Mouse (Mus musculus): ENCODE measurements around the gene Gm32742. TPM values are rescaled to one million over a fixed set of nuclear protein-coding genes. Genes with fewer than 3 reads are reported as not detected.
A peak's percentile ranks its signal among the peaks of the same experiment; 100 is the strongest.
"Not testable (repeated sequence)": the region's sequence is repeated elsewhere in the genome, so short reads cannot be mapped to it uniquely, and the experiment has no call there.

Gm32742 gene
- total RNA-seq, 2 experiments from 2014 or later: not detected

- DNase-seq (ENCODE audit: low spot score in 2 of 2): peak; percentile 59 to 82
Measured at GRCm38 (mm10) chr9:51152079-51152752, 13.1 kb downstream of the Gm32742 start.

DNA sequence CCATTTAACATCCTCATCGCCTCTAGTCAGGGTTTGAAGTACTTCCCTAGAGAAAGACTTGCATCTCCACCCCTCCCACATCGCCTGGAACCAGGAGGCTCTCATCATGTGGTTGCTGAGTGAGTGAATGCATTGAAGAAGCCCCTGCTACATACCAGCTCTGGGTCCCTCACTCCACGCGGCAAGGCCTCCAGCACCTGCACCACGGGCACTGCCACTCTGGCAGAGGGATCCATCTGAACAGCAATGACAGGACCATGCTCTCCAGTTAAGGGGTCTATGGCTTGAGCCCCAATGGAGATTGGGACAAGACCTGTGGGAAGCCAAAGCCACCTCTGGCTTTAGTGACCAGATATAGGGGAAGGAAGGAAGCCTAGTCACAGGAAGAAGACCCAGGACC lies 18.0 kb downstream of the Gm32742 start:
- DNase-seq (ENCODE audit: low spot score in 2 of 2): no peak

DNA sequence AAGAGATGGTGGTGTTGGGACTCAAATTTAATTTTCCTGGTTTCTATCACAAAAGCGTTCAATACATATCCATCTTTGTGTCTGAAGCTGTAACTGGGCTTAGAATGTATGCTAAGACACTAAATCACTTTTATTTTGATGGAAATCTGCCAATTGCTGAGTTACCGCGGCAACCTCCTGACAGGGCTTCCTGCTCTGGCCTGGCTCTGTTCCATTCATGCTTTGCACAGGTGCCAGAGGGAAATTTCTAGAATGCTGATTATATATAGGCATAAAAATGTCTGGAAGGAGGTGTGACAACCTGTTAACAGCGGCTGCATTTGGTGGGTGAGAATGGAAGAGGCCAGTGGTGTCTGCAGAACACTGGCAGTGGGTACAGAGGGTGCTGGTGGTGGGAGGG lies 18.8 kb downstream of the Gm32742 start:
- no peak for DNase-seq (ENCODE audit: low spot score in 2 of 2)

DNA sequence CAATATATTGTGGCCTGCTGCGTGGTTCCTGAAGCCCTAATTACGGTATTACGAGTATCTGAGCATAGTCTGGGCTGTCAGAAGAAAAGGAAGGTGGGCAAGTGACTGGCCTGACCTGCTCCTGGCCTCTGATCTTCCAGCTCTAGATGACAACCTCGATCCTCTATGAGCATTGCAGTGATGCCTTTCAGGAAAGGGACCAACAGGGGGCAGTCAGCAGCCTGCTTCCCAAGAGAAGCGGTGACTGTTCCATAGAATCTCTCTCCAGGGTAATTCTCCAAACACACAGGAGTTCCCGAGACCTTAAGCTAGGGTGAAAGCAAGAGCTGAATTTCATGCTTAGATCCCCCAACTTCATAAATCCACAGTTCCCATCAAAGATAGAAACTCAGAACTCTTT lies 21.1 kb downstream of the Gm32742 start:
- DNase-seq (ENCODE audit: low spot score in 2 of 2): no peak

DNA sequence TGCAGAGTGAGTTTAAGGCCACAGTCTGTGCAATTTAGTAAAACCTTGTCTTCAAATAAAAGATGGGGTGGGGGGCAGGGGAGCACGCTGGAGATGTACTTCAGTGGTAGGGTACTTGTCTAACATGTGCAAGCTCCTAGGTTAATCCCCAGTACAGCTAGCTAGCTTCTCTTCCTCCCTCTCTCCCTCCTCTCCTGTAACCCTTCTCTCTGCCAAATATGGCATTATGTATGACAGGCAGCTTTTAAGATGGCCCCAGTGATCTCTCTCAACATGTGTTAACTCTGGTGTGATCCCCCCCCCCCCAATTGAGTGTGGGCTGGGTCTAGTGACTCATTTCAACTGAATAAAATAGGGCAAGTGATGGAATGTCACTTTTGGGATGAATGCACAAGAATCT lies 21.9 kb downstream of the Gm32742 start:
- no peak for DNase-seq (ENCODE audit: low spot score in 2 of 2)

- no peak for DNase-seq (ENCODE audit: low spot score in 2 of 2)
Measured at GRCm38 (mm10) chr9:51140711-51141110, 24.6 kb downstream of the Gm32742 start.

DNA sequence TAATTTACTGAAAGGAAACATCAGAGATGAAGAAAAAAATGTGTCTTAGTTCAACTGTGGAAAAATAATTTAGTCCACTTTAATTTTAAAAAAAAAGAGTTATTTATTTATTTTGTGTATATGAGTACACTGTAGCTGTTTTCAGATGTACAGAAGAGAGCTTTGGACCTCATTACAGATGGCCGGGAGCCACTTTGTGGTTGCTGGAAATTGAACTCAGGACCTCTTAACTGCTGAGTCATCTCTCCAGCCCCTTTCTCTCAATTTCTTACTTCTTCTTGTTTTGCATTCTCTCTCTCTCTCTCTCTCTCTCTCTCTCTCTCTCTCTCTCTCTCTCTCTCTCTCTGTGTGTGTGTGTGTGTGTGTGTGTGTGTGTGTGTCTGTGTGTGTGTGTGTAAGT lies 25.9 kb downstream of the Gm32742 start:
- not testable (repeated sequence) for DNase-seq (ENCODE audit: low spot score in 2 of 2)

DNA sequence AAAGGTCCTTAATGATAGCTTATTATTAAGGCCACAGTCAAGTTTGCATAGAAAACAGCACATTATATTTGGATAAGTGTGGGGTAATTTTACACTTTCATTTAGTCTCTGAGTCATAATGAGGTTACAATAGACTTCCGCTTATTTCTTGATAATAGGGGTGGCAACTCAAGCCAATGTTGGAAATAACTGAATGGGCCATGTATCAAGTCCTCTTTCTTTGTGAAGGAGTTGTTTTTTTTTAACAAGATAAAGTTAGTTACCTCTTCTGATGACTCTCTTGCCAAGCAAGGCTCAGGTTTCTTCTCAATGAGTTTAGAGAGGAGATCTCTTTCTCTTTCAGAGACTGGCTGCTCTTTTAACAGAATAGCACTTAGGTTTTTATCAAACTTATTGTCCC lies 27.0 kb downstream of the Gm32742 start:
- DNase-seq (ENCODE audit: low spot score in 2 of 2): no peak

GRCm38 (mm10) chr9:51137836-51138235 lies 27.5 kb downstream of the Gm32742 start:
- no peak for DNase-seq (ENCODE audit: low spot score in 2 of 2)

DNA sequence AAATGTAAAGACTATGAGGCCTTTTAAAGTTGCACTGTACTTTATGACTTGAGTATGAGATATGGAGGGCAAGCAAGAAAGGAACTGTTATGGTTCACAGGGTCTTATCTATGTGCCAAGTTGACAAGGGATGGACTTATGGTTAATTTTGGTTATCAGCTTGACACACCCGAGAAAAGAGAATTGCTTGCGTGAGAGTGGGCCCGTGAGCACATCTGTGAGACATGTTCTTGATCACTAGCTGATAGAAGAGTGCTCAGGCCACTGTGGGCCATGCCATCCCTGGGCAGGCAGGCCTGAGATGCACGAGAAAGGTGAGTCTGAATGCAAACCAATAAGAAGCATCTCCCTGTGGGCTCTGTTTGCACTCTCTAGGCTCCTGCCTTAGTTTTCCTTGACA lies 27.9 kb downstream of the Gm32742 start:
- DNase-seq (ENCODE audit: low spot score in 2 of 2): no peak

DNA sequence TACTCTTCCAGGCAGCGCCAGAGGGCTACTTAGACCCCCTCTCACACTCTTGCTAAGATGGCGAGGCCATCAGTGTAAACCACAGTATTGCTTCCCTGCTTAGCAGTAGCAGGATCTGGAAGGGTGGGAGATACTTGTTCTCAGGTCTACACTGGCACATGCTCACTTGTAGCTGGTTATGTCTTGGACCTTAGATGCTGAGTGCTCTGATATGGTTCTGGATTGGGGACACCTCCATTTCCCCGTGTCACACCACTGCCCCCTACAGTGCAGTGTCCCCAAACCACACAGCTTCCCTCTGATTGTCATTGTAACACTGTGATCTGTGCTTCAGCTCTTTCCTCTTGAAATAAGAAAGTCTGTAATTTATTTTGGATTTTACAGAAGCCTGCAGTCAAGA lies 28.3 kb downstream of the Gm32742 start:
- DNase-seq (ENCODE audit: low spot score in 2 of 2): no peak

DNA sequence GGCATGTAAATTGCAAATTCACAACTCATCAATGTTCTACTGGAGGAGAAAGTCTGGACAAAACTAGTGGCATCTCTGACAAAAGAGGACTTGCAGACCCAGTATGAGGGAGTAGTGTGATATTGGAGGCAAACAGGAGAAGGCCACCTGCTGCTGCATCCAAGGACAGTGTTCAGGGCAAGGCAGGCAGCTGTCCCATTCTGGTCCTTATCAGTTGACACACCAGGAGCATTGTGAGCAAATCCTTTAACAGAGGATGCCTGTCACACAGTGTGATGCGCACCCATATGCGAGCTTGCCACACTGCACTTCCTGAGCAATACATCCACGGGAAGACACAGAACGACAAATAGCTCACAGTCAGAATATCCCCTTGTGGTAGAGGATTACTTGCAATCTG lies 50.5 kb downstream of the Gm32742 start:
- DNase-seq (ENCODE audit: low spot score in 2 of 2): no peak

DNA sequence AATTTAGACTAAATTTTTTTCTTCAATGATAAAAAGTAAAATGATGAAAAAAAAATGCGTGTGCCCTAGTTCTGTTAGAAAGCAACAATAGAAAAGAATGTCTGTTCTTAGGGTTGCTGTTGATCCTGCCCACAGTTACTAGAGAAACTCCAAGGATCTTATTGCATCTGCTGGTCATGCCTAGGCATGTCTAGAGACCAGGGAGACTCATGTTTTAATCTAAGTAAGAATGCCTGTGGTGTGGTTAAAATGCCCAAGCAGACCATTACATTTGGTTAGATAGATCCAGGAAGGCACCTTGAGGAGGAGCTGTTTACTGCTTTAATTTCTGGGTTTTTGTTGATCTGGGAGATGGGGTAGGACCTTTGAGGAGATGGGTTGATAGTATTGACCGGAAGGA lies 59.6 kb downstream of the Gm32742 start:
- DNase-seq (ENCODE audit: low spot score in 2 of 2): no peak

DNA sequence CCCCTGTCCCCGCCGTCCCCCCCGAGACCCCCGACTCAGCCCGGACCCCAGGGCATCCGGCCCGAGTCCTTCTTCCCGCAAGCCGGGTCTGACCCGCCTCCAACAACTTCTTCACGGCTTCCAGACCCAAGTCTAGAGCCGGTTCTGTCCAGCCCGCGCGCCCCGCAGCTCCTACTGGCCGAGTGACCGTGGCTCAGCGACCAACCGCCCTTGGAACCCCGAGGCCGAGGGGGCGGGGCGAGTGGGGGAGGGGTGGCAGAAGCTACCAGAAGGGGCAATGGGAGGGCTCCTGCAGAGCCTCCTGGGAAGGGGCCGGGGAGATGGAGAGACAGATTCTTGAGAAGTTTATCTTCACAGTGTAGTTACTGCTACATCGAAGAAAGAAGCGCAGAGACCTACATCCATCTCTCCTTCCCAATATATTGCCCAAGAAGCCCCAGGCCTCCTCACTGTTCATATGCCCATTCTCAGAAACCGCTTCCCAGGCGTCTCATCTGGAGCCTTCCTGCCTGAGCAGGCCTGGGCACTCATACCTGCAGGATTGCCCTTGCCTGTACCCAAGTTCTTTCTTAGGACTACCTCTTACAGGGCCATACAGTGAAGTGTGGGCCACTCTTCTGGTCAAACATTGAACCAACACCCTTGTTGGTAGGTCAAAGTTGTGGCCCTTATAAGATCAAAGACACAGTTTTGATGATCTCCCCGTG lies 61.4 kb downstream of the Gm32742 start:
- DNase-seq (ENCODE audit: low spot score in 2 of 2): peak in 1 of 2 experiments; percentile 4

DNA sequence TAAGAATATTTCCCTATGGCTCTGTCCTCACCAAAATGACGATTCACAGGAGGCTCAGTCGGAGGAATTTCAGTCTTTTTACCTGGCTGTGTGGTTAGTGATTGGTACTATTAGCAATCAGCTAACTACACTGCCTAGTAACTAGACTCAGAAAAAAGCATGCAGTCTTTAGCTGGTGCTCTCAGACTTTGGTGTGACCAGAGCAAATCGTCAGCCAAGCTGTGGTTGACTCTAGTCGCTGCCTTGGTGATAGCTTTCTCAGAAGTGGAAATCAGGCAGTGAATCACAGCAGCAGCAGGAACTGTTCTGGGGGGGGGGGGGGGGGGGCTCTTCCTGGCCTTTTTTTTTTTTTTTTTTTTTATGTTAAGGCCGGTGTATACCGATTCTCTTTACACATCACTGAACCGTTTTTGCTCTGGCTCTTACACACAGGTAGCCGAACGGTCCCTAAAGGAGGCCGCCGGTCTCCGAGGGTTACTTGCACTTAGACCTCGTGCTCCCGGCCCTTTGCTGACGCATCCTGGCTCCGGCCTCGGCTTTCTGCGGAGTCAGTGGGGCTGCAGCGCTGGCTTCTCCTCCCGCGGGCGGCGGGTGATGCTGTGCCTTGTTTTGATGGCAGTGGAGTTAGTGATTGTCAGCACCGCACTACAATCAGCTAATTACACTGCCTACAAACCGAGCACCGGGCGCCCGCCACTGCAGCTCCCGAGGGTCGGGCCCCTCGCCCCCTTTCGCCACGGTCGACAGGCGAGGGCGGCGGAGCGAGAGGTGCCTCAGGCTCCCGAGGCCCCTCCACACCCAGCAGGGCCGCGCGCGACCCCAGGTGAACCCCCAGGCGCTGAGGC lies 62.1 kb downstream of the Gm32742 start:
- peak; percentile 19 to 52 for DNase-seq (ENCODE audit: low spot score in 2 of 2)

DNA sequence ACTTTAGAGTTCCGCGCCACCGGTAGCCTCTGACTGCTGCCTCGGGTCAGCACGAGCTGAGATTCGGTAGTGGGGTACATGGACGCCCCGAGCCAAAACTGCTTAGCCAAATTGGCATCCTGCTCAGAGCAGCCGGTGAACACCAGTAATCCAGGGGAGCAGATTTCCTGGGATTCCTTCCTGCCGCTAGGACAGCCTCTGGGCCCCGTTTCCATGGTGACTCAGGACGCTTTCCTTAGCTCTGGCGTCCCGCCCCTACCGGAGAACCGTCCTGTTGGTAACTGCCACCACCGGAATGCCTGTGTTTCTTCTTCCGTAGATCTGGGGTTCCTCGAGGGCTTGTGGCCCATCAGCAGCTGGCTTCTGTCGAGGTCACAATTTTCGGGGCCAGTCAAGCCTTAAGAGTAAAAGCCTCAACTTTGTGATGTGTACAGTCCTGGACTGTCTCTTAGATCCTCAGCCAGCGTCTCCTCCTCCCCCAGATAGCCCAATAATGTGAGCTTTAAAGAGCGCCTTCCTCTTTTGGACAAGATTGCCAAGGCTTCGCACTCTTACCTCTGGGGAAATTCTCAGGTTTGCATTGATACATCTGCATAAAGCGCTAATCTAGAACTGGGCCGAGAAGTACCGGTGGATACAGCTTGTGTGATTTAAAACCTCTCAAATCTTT lies 63.4 kb downstream of the Gm32742 start, which contains the start of gene 4833427G06Rik:
4833427G06Rik (minus strand) TSS at position 323 of the 670 bp plus-strand sequence.
- DNase-seq (ENCODE audit: low spot score in 2 of 2): peak; percentile 17 to 19

DNA sequence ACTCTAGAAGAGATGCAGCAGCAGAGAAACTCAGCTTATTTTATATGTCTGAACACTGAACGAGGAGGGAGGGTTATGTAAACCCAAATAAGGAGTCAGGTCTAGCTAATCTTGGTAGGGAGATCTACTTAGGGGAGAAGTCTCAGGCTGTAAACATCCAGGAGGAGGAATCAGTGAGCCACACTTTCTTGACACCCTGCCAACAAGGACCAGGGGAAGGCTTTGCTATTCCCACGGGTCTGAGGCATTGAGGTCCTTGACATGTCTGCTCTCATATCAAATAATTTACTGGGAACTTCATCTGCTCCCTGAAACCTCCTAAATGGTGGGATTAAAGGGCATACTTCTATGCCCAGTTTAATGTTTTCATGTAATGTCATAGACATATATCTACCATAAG lies 69.0 kb downstream of the Gm32742 start:
- no peak for DNase-seq (ENCODE audit: low spot score in 2 of 2)

DNA sequence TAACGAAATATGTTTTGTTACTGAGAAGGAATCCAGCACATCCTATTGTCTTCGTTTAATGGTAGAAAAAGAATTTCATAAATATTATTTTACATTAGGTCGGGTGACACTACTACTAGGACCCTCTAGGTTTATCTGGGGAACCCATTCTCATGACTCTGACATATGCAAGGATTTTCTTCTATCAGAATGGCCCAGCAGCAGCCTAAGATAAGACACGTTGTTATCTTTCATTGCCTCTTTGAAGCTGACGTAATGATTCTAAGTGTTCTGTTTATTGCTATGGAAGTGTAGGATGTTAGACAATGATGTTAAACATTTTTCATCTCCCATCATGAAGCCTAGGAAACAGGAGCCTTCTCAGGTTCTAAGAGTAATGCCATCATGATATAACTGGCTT lies 71.6 kb downstream of the Gm32742 start:
- DNase-seq (ENCODE audit: low spot score in 2 of 2): no peak

GRCm38 (mm10) chr9:51081614-51082013 lies 83.7 kb downstream of the Gm32742 start:
- no peak for DNase-seq (ENCODE audit: low spot score in 2 of 2)

All from layer of hippocampus, postnatal 14 days (tissue).